Mouse (Mus musculus): Measurements from ENCODE around the gene Serpinf2. TPM values are rescaled to one million over a fixed set of nuclear protein-coding genes. Genes with fewer than 3 reads are reported as not detected.
A peak's percentile ranks its signal among the peaks of the same experiment; 100 is the strongest.

Gene Serpinf2
- polyA plus RNA-seq, 1 experiment: not detected

DNA sequence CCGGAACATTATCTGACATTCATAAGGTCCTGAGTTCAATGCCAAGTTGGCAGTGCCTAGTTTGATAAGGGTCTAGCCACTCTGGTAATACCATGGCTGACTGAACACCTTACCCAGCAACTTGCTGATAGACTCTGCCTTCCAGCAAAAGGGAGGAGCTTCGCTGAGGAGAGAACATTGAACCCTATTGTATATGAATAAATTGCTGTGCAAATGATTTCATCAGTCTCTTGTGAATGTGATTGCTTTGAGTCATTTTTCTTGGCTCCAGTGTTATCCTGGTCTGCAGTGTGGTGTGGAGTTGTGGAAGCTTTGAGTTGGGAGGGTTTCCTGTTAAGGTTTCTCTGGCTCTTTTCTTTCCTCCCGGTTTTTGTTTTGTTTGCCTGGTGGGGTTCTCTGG is 31.3 kb upstream of the Serpinf2 start:
- H3K27ac ChIP-seq (ENCODE audit: insufficient read depth, low read length): no peak overlapping the region
- no peaks in the 10 kb centered on the region for H3K27me3 ChIP-seq (ENCODE audit: control insufficient read depth, insufficient read depth, low read length, poor library complexity, severe bottlenecking)
- TF ChIP-seq CTCF (IDR thresholded peaks at IDR 0.05; ENCODE audit: low read depth, low read length) (no peak), EP300 (IDR thresholded peaks at IDR 0.05; ENCODE audit: insufficient read depth, low read depth, low read length) (no peak), POLR2A (IDR thresholded peaks at IDR 0.05; ENCODE audit: insufficient read depth, low read length) (no peak)
- H3K9me3 ChIP-seq (replicated peaks; ENCODE audit: control insufficient read depth, insufficient read depth, low read length, poor library complexity, severe bottlenecking): no peaks in the 10 kb centered on the region
- no peak overlapping the region for H3K4me3 ChIP-seq (ENCODE audit: low read depth, low read length)
- no peak overlapping the region for H3K9ac ChIP-seq (ENCODE audit: low read depth, poor library complexity, severe bottlenecking)
- H3K4me1 ChIP-seq (ENCODE audit: control insufficient read depth, insufficient read depth, low read length): no peaks in the 10 kb centered on the region
- H3K36me3 ChIP-seq (ENCODE audit: control insufficient read depth, insufficient read depth, low read length, poor library complexity, severe bottlenecking): peaks cover under 1% of the 10 kb centered on the region

GRCm38 (mm10) chr11:75469261-75469660 is 29.9 kb upstream of the Serpinf2 start:
- Histone ChIP-seq H3K27me3 (ENCODE audit: control insufficient read depth, insufficient read depth, low read length, poor library complexity, severe bottlenecking) (no peaks in the 10 kb centered on the region), H3K4me1 (ENCODE audit: control insufficient read depth, insufficient read depth, low read length) (no peaks in the 10 kb centered on the region), H3K4me3 (ENCODE audit: low read depth, low read length) (no peak overlapping the region), H3K27ac (ENCODE audit: insufficient read depth, low read length) (no peak overlapping the region), H3K9ac (ENCODE audit: low read depth, poor library complexity, severe bottlenecking) (no peak overlapping the region), H3K9me3 (replicated peaks; ENCODE audit: control insufficient read depth, insufficient read depth, low read length, poor library complexity, severe bottlenecking) (no peaks in the 10 kb centered on the region), H3K36me3 (ENCODE audit: control insufficient read depth, insufficient read depth, low read length, poor library complexity, severe bottlenecking) (peaks cover 5% of the 10 kb centered on the region)
- TF ChIP-seq EP300 (IDR thresholded peaks at IDR 0.05; ENCODE audit: insufficient read depth, low read depth, low read length): no peak
- no peak for TF ChIP-seq CTCF (IDR thresholded peaks at IDR 0.05; ENCODE audit: low read depth, low read length)
- no peak for TF ChIP-seq POLR2A (IDR thresholded peaks at IDR 0.05; ENCODE audit: insufficient read depth, low read length)

DNA sequence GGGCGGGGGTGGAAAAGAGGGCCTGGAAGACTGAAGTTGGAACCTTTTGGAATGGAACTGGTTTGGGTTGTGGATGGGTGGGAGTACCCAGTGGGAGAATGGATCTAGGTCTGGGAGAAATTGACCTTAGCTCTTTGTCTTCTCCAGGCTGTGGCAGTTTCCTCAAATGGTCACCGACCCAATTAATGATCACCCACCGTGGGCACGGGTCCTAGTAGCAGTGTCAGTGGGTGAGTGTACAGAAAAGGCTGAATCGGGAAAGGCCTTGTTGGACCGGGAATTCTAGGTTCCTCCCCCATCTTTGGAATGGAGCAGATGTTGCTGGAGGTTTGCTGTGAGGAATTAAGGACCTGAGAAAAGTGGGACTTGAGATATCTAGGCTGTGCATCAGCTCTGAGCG is 29.0 kb upstream of the Serpinf2 start:
- Histone ChIP-seq H3K27me3 (ENCODE audit: control insufficient read depth, insufficient read depth, low read length, poor library complexity, severe bottlenecking) (no peaks in the 10 kb centered on the region), H3K4me3 (ENCODE audit: low read depth, low read length) (peak overlapping the region; percentile 69), H3K36me3 (ENCODE audit: control insufficient read depth, insufficient read depth, low read length, poor library complexity, severe bottlenecking) (peaks cover 5% of the 10 kb centered on the region), H3K4me1 (ENCODE audit: control insufficient read depth, insufficient read depth, low read length) (no peaks in the 10 kb centered on the region), H3K27ac (ENCODE audit: insufficient read depth, low read length) (no peak overlapping the region), H3K9me3 (replicated peaks; ENCODE audit: control insufficient read depth, insufficient read depth, low read length, poor library complexity, severe bottlenecking) (no peaks in the 10 kb centered on the region), H3K9ac (ENCODE audit: low read depth, poor library complexity, severe bottlenecking) (peak overlapping the region; percentile 79)
- TF ChIP-seq POLR2A (IDR thresholded peaks at IDR 0.05; ENCODE audit: insufficient read depth, low read length) (no peak), CTCF (IDR thresholded peaks at IDR 0.05; ENCODE audit: low read depth, low read length) (no peak), EP300 (IDR thresholded peaks at IDR 0.05; ENCODE audit: insufficient read depth, low read depth, low read length) (no peak)

- no peak overlapping the region for H3K27ac ChIP-seq (ENCODE audit: insufficient read depth, low read length)
- no peak for TF ChIP-seq CTCF (IDR thresholded peaks at IDR 0.05; ENCODE audit: low read depth, low read length)
- TF ChIP-seq POLR2A (IDR thresholded peaks at IDR 0.05; ENCODE audit: insufficient read depth, low read length): no peak
- no peak for TF ChIP-seq EP300 (IDR thresholded peaks at IDR 0.05; ENCODE audit: insufficient read depth, low read depth, low read length)
- no peaks in the 10 kb centered on the region for H3K4me1 ChIP-seq (ENCODE audit: control insufficient read depth, insufficient read depth, low read length)
- peak overlapping the region; percentile 79 for H3K9ac ChIP-seq (ENCODE audit: low read depth, poor library complexity, severe bottlenecking)
- peak overlapping the region; percentile 69 for H3K4me3 ChIP-seq (ENCODE audit: low read depth, low read length)
- H3K27me3 ChIP-seq (ENCODE audit: control insufficient read depth, insufficient read depth, low read length, poor library complexity, severe bottlenecking): no peaks in the 10 kb centered on the region
- H3K36me3 ChIP-seq (ENCODE audit: control insufficient read depth, insufficient read depth, low read length, poor library complexity, severe bottlenecking): peaks cover 5% of the 10 kb centered on the region
- no peaks in the 10 kb centered on the region for H3K9me3 ChIP-seq (replicated peaks; ENCODE audit: control insufficient read depth, insufficient read depth, low read length, poor library complexity, severe bottlenecking)
These were observed 28.3 kb upstream of the Serpinf2 start for GRCm38 (mm10) chr11:75467512-75468215.

DNA sequence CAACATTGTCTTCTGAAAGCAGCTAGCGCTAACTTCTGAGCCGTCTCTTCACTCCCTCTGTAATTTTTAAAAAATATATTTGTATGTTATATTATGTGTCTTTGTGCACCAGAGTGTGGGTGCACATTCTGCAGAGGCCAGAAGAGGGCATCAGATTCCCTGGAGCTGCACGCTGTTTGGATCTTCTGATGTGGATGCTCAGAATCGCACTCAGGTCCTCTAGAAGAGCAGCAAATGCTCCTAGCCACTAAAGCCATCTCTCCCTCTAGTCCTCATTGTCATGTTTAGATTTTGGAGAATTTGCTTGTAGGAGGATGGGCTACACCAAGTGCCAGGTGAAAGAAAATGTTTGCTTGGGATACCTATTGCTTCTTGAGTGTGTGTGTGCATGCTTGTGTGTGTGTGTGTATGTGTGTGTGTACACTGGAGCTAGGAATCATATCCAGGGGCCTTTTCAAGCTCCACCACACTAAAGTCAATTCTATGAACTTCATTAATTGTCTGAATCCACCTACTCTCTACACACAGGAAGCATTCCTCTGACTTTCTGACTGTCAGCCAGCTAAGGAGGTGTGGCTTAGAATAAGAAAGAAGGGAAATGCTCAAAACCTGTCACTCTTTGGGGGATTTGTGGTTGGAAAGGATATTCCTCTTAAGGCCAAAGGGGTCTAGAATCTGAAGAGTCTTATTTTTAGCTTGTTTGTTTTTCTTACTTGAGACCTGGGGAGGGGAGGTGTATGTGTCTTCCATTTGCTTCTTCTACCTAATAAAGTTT is 27.5 kb upstream of the Serpinf2 start:
- TF ChIP-seq POLR2A (IDR thresholded peaks at IDR 0.05; ENCODE audit: insufficient read depth, low read length): no peak
- TF ChIP-seq CTCF (IDR thresholded peaks at IDR 0.05; ENCODE audit: low read depth, low read length): peak; percentile 23
- no peak for TF ChIP-seq EP300 (IDR thresholded peaks at IDR 0.05; ENCODE audit: insufficient read depth, low read depth, low read length)
- H3K27me3 ChIP-seq (ENCODE audit: control insufficient read depth, insufficient read depth, low read length, poor library complexity, severe bottlenecking): no peaks in the 10 kb centered on the region
- H3K36me3 ChIP-seq (ENCODE audit: control insufficient read depth, insufficient read depth, low read length, poor library complexity, severe bottlenecking): peaks cover 5% of the 10 kb centered on the region
- H3K9me3 ChIP-seq (replicated peaks; ENCODE audit: control insufficient read depth, insufficient read depth, low read length, poor library complexity, severe bottlenecking): no peaks in the 10 kb centered on the region
- no peak overlapping the region for H3K4me3 ChIP-seq (ENCODE audit: low read depth, low read length)
- no peak overlapping the region for H3K9ac ChIP-seq (ENCODE audit: low read depth, poor library complexity, severe bottlenecking)
- H3K4me1 ChIP-seq (ENCODE audit: control insufficient read depth, insufficient read depth, low read length): no peaks in the 10 kb centered on the region
- no peak overlapping the region for H3K27ac ChIP-seq (ENCODE audit: insufficient read depth, low read length)

DNA sequence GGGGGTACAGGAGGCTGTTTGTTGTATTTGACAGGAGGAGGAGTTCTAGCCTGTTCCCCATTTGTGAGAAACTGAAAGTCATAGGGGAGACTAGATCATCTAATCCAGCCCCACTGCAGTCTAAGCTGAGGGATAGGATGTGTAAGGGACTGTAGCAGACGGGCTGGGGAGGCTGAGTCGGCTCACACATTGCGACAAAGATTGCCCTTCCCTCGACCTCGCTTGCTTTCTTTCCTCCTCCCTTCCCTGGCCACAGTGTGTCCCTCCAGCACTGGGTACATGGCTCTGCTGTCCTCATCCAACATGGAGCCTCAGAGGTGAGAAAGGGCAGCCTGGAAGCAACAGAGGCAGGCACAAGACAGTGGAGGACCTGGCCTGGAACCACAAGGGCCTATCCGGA is 25.7 kb upstream of the Serpinf2 start:
- Histone ChIP-seq H3K9ac (ENCODE audit: low read depth, poor library complexity, severe bottlenecking) (no peak overlapping the region), H3K36me3 (ENCODE audit: control insufficient read depth, insufficient read depth, low read length, poor library complexity, severe bottlenecking) (peaks cover 5% of the 10 kb centered on the region), H3K4me1 (ENCODE audit: control insufficient read depth, insufficient read depth, low read length) (no peaks in the 10 kb centered on the region), H3K27me3 (ENCODE audit: control insufficient read depth, insufficient read depth, low read length, poor library complexity, severe bottlenecking) (no peaks in the 10 kb centered on the region), H3K27ac (ENCODE audit: insufficient read depth, low read length) (no peak overlapping the region), H3K9me3 (replicated peaks; ENCODE audit: control insufficient read depth, insufficient read depth, low read length, poor library complexity, severe bottlenecking) (no peaks in the 10 kb centered on the region), H3K4me3 (ENCODE audit: low read depth, low read length) (no peak overlapping the region)
- TF ChIP-seq EP300 (IDR thresholded peaks at IDR 0.05; ENCODE audit: insufficient read depth, low read depth, low read length): no peak
- no peak for TF ChIP-seq CTCF (IDR thresholded peaks at IDR 0.05; ENCODE audit: low read depth, low read length)
- no peak for TF ChIP-seq POLR2A (IDR thresholded peaks at IDR 0.05; ENCODE audit: insufficient read depth, low read length)
